Mouse (Mus musculus) testis, adult 2 months (tissue): ENCODE measurements around the gene Urm1. TPM values are rescaled to one million over a fixed set of nuclear protein-coding genes. Genes with fewer than 3 reads are reported as not detected.
A peak's percentile ranks its signal among the peaks of the same experiment; 100 is the strongest.

Source experiments
- H3K27ac ChIP-seq: fragments of 200-500 bp; 2 replicates; pipeline ENCODE4 v1.5.1; 2012; ENCODE audit warnings: low read depth, low read length; ENCODE audit not compliant: control insufficient read depth, insufficient read depth
- H3K27me3 ChIP-seq: fragments of 200-500 bp; 2 replicates; pipeline ENCODE4 v1.6.1; 2012; ENCODE audit warnings: mild to moderate bottlenecking, low read length, moderate library complexity; ENCODE audit not compliant: control insufficient read depth, insufficient read depth
- H3K36me3 ChIP-seq: fragments of 200-500 bp; 2 replicates; pipeline ENCODE4 v1.6.1; 2012; ENCODE audit warnings: mild to moderate bottlenecking, low read length; ENCODE audit not compliant: control insufficient read depth, insufficient read depth
- H3K4me1 ChIP-seq: fragments of 200-500 bp; 2 replicates; pipeline ENCODE4 v1.6.1; 2012; ENCODE audit warnings: low read length; ENCODE audit not compliant: control insufficient read depth, insufficient read depth
- H3K4me3 ChIP-seq: fragments of 200-500 bp; 2 replicates; pipeline ENCODE4 v1.5.1; 2012; ENCODE audit warnings: low read depth, mild to moderate bottlenecking, low read length, moderate library complexity, mixed read lengths; ENCODE audit not compliant: control insufficient read depth
- CTCF ChIP-seq: fragments of 200-500 bp; IDR thresholded peaks from 2 replicates; pipeline ENCODE4 v1.5.1; 2012; ENCODE audit warnings: low read depth, mild to moderate bottlenecking, inconsistent platforms, low read length, moderate library complexity; ENCODE audit not compliant: control insufficient read depth, insufficient read depth, insufficient replicate concordance
- POLR2A ChIP-seq: fragments of 200-500 bp; IDR thresholded peaks from 2 replicates; pipeline ENCODE4 v1.6.1; 2012; ENCODE audit warnings: low read depth, mild to moderate bottlenecking, inconsistent platforms, low read length, moderate library complexity; ENCODE audit not compliant: control insufficient read depth
- polyA plus RNA-seq: library from polyadenylated mRNA; depleted of rRNA; stranded (reverse); fragments of >200 nt; gene quantifications from 2 replicates; pipeline ENCODE4 v1.2.3, GENCODE M21; 2012; rRNA removed

Gene Urm1
- polyA plus RNA-seq, 1 experiment = 25.1 TPM

DNA sequence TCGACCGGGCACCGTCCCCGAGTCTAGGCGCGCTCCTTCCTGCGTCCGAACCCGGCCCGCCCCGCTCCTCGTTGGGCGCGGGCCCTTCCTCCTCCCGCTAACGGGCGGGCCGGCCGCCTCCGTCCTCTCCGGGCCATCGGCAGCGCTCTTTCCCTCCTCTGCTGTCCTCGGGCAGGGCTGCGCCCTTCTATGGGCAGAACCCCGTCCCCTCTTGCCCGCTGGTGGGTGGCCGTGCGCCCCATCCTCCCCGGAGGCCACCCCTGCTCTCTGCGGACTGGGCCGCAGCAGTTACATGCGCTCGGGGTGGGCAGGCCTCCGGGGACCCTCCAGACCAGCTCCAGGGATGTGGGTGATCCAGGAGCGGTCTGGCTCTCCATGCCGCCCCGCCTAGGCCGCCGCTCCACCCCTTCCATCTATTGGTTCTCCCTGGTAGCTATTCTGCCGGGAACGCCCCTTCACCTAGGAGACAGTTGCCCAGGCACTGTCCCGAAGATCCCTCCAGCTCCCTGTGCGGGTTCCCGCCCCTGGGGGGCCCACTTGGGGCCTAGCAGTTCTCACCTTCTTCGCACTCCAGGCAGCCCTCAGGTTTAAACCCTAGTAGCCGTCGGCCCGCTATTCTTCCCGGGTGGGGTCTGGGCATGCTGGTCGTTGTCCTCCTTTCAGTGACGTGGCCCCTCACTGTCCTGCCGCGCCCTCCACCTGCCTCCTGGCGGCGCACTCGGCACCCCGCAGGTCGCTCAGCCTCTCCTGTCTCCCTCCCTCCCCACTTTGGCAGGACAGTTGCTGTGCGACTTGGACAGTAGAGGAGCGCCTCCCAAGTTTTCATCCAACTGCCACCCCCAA, 70.3 kb downstream of the Urm1 start:
- no peak for TF ChIP-seq POLR2A
- TF ChIP-seq CTCF = peak; percentile 44; the same call in 1 of the 2 replicates
- Histone ChIP-seq H3K4me1 (peaks cover 12% of the 10 kb centered on the region), H3K36me3 (peaks cover 8% of the 10 kb centered on the region), H3K27ac (peak overlapping the region; percentile 98), H3K27me3 (no peaks in the 10 kb centered on the region), H3K4me3 (peak overlapping the region; percentile 96)

DNA sequence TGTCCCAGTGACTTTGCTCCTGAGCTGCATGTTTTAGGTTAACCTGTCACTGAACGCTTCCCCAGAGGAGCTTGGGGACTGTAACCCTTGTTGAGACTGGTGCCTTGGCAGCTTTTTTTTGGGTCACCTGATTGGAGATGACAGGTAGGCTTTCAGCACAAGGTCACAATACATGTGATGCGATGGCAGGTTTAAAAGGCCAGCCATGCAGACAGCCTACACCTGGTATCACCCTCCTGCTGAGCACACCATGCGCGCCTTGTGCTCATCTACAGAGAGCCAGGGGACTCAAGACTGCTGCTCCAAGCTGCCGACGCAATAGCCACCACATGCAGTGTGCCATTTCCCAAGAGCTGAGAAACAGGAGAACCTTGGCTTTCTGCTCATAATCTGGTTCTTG, 71.9 kb downstream of the Urm1 start:
- no peak for TF ChIP-seq CTCF
- TF ChIP-seq POLR2A = peak; percentile 46; the same call in 1 of the 2 replicates
- Histone ChIP-seq H3K4me3 (peak overlapping the region; percentile 96), H3K36me3 (peaks cover 8% of the 10 kb centered on the region), H3K27me3 (no peaks in the 10 kb centered on the region), H3K4me1 (peaks cover 12% of the 10 kb centered on the region), H3K27ac (peak overlapping the region; percentile 68)

Other genes with a start within 250 kb of the Urm1 start
- 58.8 and 59.2 TPM in 2 replicates for gene Rapgef1, start 200.4 kb upstream of the Urm1 start, polyA plus RNA-seq
- gene Gm13420, start 68.4 kb upstream of the Urm1 start, polyA plus RNA-seq = 0.28 and 0.47 TPM in 2 replicates
- 130 and 146 TPM in 2 replicates for gene Gm13547, start 60.8 kb upstream of the Urm1 start, polyA plus RNA-seq
- 125 and 134 TPM in 2 replicates for gene Coq4, start 32.6 kb upstream of the Urm1 start, polyA plus RNA-seq
- 12.4 and 16.8 TPM in 2 replicates for gene Trub2, start 31.6 kb upstream of the Urm1 start, polyA plus RNA-seq
- gene Slc27a4, start 17.4 kb upstream of the Urm1 start, polyA plus RNA-seq = 4.1 and 5.5 TPM in 2 replicates
- 8.9 and 10.1 TPM in 2 replicates for gene Cercam, start 49.1 kb downstream of the Urm1 start, polyA plus RNA-seq
- 1,873 and 2,193 TPM in 2 replicates for gene Odf2, start 69.1 kb downstream of the Urm1 start, polyA plus RNA-seq
- 31.4 and 36.0 TPM in 2 replicates for gene Gle1, start 115.4 kb downstream of the Urm1 start, polyA plus RNA-seq
- gene Sptan1, start 145.5 kb downstream of the Urm1 start, polyA plus RNA-seq = 112 and 117 TPM in 2 replicates
- 77.0 and 84.3 TPM in 2 replicates for gene Wdr34, start 228.8 kb downstream of the Urm1 start, polyA plus RNA-seq
- 32.7 and 38.9 TPM in 2 replicates for gene Set, start 237.3 kb downstream of the Urm1 start, polyA plus RNA-seq